Mouse (Mus musculus): ENCODE data around the gene Snx18.

DNA sequence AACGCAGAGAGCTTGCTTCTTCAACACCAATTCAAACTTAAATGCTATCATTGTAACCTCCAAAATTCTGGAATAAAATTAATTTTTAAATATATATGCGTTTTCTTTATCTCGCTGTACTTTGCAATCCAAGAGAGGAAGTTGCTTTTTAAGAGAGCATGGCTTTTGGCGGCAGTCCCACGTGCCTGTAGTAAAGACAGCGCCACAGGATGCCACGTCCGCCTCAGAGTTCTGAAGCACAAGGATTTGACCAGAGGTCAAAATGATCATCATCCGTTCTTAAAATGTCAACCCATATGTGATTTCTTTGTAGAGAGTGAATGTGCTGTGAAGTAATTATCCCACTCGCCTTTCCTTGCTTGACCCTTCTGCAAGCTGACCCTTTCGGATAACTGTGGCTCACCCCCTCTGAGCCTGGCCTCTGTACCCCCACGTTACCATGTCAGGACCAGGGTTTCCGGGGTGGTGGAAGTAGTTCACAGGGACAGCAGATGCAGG, 25.6 kb downstream of the Snx18 start:
- TF ChIP-seq EP300 (optimal IDR thresholded peaks at IDR 0.05) (no peak), CTCF (IDR thresholded peaks at IDR 0.05; ENCODE audit: low read depth) (no peak)

Data from stomach, postnatal 0 days (tissue).